Mouse (Mus musculus): ENCODE data around the gene Rangrf.
A peak's percentile ranks its signal among the peaks of the same experiment; 100 is the strongest.
"Not testable (repeated sequence)": the region's sequence is repeated elsewhere in the genome, so short reads cannot be mapped to it uniquely, and the experiment has no call there.

Rangrf gene

GRCm38 (mm10) chr11:68975085-68975484, at the start of gene Rangrf:
Gene Rangrf, minus strand, starts transcription at chr11:68975185.
- no peak for DNase-seq (ENCODE audit: inconsistent age in 2 of 2, low spot score in 1 of 2)

- no peak for DNase-seq (ENCODE audit: inconsistent age in 2 of 2, low spot score in 1 of 2)
Measured at GRCm38 (mm10) chr11:69020691-69021090, 45.7 kb upstream of the Rangrf start.

- no peak for DNase-seq (ENCODE audit: inconsistent age in 2 of 2, low spot score in 1 of 2)
Measured at GRCm38 (mm10) chr11:69016755-69017154, 41.8 kb upstream of the Rangrf start.

- peak; percentile 91 to 97 for DNase-seq (ENCODE audit: inconsistent age in 2 of 2, low spot score in 1 of 2)
Measured at GRCm38 (mm10) chr11:69015644-69016441, 40.9 kb upstream of the Rangrf start, which contains the start of gene Ctc1. Gene Ctc1, plus strand, starts transcription at chr11:69015911.

DNA sequence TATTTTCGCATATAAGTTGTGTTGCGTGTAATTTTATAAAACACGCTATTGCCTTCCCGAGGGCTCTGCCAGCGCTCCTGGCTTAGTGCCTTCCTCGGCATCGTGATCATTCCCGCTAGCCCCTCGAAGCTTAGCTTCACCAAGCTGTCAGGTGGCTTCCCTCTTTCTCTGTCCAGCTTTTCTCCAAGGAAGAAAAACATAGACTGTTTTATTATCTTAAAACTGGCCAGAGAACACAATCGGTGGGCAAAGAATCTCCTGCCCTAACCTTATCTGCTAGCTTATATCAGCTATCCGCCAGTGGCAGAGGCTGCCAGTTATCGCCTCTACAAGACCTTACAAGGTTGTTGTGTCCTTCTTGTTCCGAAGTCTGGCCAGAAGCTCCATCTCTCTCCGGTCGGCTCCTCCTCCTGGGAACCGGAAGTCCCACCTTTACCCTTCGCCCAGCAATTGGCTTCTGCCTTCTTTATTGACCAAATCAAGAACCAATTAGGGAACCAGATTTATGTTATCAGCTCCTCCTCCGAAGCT, 37.2 kb upstream of the Rangrf start:
- peak; percentile 93 to 97 for DNase-seq (ENCODE audit: inconsistent age in 2 of 2, low spot score in 1 of 2)

GRCm38 (mm10) chr11:69011445-69011844, 36.5 kb upstream of the Rangrf start:
- not testable (repeated sequence) for DNase-seq (ENCODE audit: inconsistent age in 2 of 2, low spot score in 1 of 2)

- no peak for DNase-seq (ENCODE audit: inconsistent age in 2 of 2, low spot score in 1 of 2)
Measured at GRCm38 (mm10) chr11:69010400-69011323, 35.7 kb upstream of the Rangrf start.

GRCm38 (mm10) chr11:69009508-69009907, 34.5 kb upstream of the Rangrf start:
- no peak for DNase-seq (ENCODE audit: inconsistent age in 2 of 2, low spot score in 1 of 2)

GRCm38 (mm10) chr11:69008182-69009121, 33.5 kb upstream of the Rangrf start, which contains the start of gene Pfas:
Gene Pfas, minus strand, starts transcription at chr11:69008460.
- peak; percentile 91 to 96 for DNase-seq (ENCODE audit: inconsistent age in 2 of 2, low spot score in 1 of 2)

- DNase-seq (ENCODE audit: inconsistent age in 2 of 2, low spot score in 1 of 2) = not testable (repeated sequence)
Measured at GRCm38 (mm10) chr11:69006575-69006974, 31.6 kb upstream of the Rangrf start.

- no peak for DNase-seq (ENCODE audit: inconsistent age in 2 of 2, low spot score in 1 of 2)
Measured at GRCm38 (mm10) chr11:69005193-69005592, 30.2 kb upstream of the Rangrf start.

- peak; percentile 67 to 86 for DNase-seq (ENCODE audit: inconsistent age in 2 of 2, low spot score in 1 of 2)
Measured at GRCm38 (mm10) chr11:69003592-69003991, 28.6 kb upstream of the Rangrf start.

- not testable (repeated sequence) for DNase-seq (ENCODE audit: inconsistent age in 2 of 2, low spot score in 1 of 2)
Measured at GRCm38 (mm10) chr11:69002782-69003181, 27.8 kb upstream of the Rangrf start.

- DNase-seq (ENCODE audit: inconsistent age in 2 of 2, low spot score in 1 of 2) = no peak
Measured at GRCm38 (mm10) chr11:68997080-68997479, 22.1 kb upstream of the Rangrf start.

DNA sequence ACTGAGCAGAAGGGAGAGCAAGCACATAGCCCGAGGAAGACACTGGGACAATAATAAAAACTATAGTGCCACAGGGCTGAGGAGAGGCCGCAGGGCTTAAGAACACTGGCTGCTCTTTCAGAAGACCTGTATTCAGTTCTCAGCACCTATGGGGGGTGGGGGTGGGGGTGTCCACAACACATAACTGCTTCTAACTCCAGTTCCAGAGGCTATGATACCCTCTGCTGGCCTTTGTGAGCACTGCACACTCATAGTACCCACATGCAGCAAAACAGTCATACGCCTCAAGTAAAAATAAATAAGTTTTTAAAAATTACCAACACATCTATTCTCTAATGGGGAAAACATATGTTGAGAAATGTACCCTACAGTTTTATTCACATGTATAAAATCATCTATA, 19.4 kb upstream of the Rangrf start:
- no peak for DNase-seq (ENCODE audit: inconsistent age in 2 of 2, low spot score in 1 of 2)

GRCm38 (mm10) chr11:68993122-68993521, 18.1 kb upstream of the Rangrf start:
- no peak for DNase-seq (ENCODE audit: inconsistent age in 2 of 2, low spot score in 1 of 2)

GRCm38 (mm10) chr11:68988341-68988740, 13.4 kb upstream of the Rangrf start:
- no peak for DNase-seq (ENCODE audit: inconsistent age in 2 of 2, low spot score in 1 of 2)

DNA sequence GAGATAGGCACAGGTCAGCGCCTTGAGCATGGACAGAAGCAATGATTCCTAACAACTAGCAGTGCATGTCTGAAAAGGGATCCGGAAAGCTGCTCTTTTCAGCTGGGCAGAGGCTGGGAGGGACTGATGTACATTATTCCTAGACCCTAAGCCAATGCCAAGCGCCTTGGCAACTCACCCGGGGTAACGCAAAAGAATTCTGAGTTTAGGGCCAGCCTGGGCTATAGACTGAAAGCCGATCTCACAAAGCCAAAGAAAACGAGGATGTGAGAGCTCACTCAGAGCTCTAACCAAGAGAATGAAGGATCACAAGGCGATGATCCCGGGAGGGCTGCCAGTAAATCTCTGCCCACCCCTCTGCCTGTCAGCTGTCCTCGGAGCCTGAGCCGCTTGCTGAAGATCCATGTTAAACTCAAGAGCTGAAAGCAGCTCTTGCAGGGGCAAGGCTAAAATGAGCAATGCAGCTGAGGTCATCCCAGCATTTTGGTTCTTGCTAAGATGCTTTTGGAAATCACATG, 12.4 kb upstream of the Rangrf start:
- no peak for DNase-seq (ENCODE audit: inconsistent age in 2 of 2, low spot score in 1 of 2)

DNA sequence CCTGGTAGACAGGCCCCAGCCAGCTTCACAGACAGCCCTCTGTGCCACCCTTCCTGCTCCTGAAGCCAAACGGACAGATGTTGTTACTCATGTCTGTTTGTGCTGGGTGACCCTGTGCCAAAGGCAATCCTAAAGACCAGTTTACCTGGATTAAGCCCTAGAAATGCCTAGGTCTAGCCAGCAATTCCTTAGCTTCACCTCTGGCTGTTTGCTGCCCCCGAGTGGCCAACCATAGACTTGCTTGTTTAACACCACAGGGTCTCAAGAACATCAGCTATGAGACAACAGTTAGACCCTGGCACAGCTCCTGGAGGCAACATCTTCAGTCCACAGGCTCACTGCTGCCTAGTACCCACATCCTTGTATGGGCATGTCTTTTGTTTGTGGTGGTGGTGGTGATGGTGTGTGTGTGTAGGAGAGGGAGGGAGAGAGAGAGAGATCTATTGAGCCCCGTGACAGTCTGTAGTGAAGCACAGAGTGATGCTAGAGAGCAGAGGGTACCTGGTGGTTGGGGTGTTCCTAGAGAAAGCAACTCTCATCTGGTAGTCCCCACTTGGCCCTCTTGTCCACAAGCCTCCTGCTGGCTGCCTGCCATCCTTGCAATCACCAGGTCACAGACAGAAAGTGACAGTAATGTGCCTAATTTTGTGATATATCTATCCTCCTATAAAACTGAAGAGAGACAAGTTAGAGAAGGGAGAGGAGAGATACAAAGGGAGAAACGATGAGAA, 7.8 kb upstream of the Rangrf start:
- peak; percentile 72 to 90 for DNase-seq (ENCODE audit: inconsistent age in 2 of 2, low spot score in 1 of 2)
